Mouse (Mus musculus): ENCODE data around the gene Crybg2. TPM values are rescaled to one million over a fixed set of nuclear protein-coding genes. Genes with fewer than 3 reads are reported as not detected.

The Crybg2 gene
- polyA plus RNA-seq, 1 experiment from 2014 or later, result 7.3 TPM

DNA sequence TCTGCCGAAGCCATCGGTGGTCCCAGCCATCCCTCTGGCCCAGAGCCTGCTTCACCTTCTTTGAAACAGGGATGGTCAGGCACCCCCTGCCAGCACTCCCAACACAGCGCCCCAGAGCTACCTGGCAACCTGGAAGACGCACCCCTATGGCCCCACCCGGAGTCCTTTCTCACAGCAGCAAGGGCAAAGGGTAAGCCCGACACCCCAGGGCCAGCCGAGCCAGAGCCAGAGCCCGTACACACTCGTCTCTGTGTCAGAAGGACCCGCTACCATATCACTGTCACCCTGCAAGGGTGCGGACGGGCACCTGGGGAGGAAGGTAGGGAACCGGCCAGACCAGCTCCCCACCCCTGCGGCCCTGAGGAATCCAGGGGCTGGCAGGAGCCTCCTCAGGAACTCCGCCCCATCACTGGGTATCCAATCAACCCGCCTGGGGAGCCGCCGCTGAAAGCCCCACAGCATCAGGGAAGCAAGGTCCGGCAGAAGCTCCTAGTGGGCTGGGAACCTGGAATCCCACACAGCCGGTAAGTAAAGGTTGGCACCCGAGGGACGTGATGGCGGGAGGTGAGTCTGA, 4.9 kb downstream of the Crybg2 start:
- no peak for ATAC-seq (ENCODE audit: insufficient number of reproducible peaks, insufficient read depth, low FRiP score, low read depth)
- no peaks in the 10 kb centered on the region for H3K4me1 ChIP-seq (ENCODE audit: control insufficient read depth, insufficient read depth, low read length)
- H3K9me3 ChIP-seq (ENCODE audit: control insufficient read depth, low read depth, low read length), result no peaks in the 10 kb centered on the region
- WGBS, result 18% methylated on average over 23 of the region's 23 CpGs
- H3K4me2 ChIP-seq (replicated peaks; ENCODE audit: low read depth, low read length), result peak overlapping the region; percentile 22; the same call in 1 of the 2 replicates
- no peak overlapping the region for H3K9ac ChIP-seq (replicated peaks; ENCODE audit: low read depth, low read length)
- no peaks in the 10 kb centered on the region for H3K27me3 ChIP-seq (ENCODE audit: control insufficient read depth, insufficient read depth, low read length)
- H3K36me3 ChIP-seq (ENCODE audit: control insufficient read depth, insufficient read depth, low read length), result no peaks in the 10 kb centered on the region
- no peak overlapping the region for H3K4me3 ChIP-seq (ENCODE audit: low read depth, low read length)
- H3K27ac ChIP-seq (ENCODE audit: low read length), result no peak overlapping the region

DNA sequence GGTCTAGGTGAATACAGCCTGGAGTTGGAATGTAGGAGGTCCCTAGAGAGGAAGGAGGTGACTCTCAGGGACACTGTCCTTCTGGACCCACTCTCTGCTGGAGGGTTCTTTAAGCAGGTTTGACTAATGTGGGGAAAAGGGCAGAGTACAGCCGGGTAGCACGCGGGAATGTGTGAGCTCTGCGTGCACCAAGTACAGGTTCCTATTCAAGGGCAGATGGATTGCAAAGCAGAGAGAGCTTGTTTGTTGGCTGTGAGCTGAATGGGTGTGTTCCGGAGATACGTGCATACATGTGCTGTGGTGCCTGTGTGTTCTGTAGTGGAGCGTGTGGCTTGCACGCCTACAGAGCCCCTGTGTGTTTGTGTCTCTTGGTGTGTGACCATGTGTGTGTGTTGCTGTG, 6.8 kb downstream of the Crybg2 start:
- H3K9ac ChIP-seq (replicated peaks; ENCODE audit: low read depth, low read length), result no peak overlapping the region
- H3K4me2 ChIP-seq (replicated peaks; ENCODE audit: low read depth, low read length), result no peak overlapping the region
- H3K4me1 ChIP-seq (ENCODE audit: control insufficient read depth, insufficient read depth, low read length), result no peaks in the 10 kb centered on the region
- 79% methylated on average over 8 of the region's 8 CpGs for WGBS
- no peak overlapping the region for H3K27ac ChIP-seq (ENCODE audit: low read length)
- H3K4me3 ChIP-seq (ENCODE audit: low read depth, low read length), result no peak overlapping the region
- no peaks in the 10 kb centered on the region for H3K9me3 ChIP-seq (ENCODE audit: control insufficient read depth, low read depth, low read length)
- H3K27me3 ChIP-seq (ENCODE audit: control insufficient read depth, insufficient read depth, low read length), result no peaks in the 10 kb centered on the region
- 0 out of 2 replicates have a peak, but pooled peaks have one; percentile 43 for ATAC-seq (ENCODE audit: insufficient number of reproducible peaks, insufficient read depth, low FRiP score, low read depth)
- no peaks in the 10 kb centered on the region for H3K36me3 ChIP-seq (ENCODE audit: control insufficient read depth, insufficient read depth, low read length)

DNA sequence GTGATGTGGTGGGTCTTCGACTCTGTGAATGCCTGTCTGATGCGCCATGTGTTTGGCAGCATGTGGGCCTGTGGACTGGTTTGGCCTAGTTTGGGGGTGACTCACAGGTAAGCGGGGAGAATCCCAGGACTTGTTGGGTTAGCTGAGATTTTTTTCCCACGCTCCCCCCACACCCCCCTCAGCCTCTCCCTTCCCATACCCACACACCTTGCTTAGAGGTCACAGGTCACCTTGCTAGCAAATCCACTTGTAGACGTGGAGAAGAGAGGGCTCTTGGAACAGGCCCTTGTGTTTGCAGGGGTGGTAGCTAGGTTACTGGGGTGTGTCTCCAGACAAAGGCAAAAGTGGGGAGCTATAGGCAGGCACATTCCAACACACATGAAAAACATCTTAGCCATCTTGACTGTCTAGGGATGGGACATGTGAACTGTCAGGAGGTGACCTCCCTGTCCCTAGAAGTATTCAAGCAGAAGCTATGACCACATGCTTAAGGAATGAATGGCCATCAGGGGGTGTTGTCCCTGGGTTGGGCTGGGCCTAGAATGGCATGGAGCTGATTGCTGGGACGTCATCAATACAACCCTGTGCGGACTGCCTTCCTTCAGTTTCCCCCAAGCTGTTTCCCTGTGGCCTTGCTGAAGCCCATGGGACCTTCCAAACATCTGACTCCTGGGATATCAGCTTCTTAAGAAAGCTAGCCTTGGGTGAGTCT, 7.4 kb downstream of the Crybg2 start:
- Histone ChIP-seq H3K4me2 (replicated peaks; ENCODE audit: low read depth, low read length) (no peak overlapping the region), H3K4me1 (ENCODE audit: control insufficient read depth, insufficient read depth, low read length) (no peaks in the 10 kb centered on the region), H3K9ac (replicated peaks; ENCODE audit: low read depth, low read length) (no peak overlapping the region), H3K9me3 (ENCODE audit: control insufficient read depth, low read depth, low read length) (no peaks in the 10 kb centered on the region), H3K4me3 (ENCODE audit: low read depth, low read length) (no peak overlapping the region), H3K36me3 (ENCODE audit: control insufficient read depth, insufficient read depth, low read length) (no peaks in the 10 kb centered on the region), H3K27me3 (ENCODE audit: control insufficient read depth, insufficient read depth, low read length) (no peaks in the 10 kb centered on the region), H3K27ac (ENCODE audit: low read length) (no peak overlapping the region)
- WGBS, result 80% methylated on average over 7 of the region's 7 CpGs
- ATAC-seq (ENCODE audit: insufficient number of reproducible peaks, insufficient read depth, low FRiP score, low read depth), result peak; percentile 53; the same call in 1 of the 2 replicates

GRCm38 (mm10) chr4:134068793-134069580, 8.4 kb downstream of the Crybg2 start:
- Histone ChIP-seq H3K4me1 (ENCODE audit: control insufficient read depth, insufficient read depth, low read length) (no peaks in the 10 kb centered on the region), H3K27ac (ENCODE audit: low read length) (no peak overlapping the region), H3K4me2 (replicated peaks; ENCODE audit: low read depth, low read length) (no peak overlapping the region), H3K4me3 (ENCODE audit: low read depth, low read length) (no peak overlapping the region), H3K9me3 (ENCODE audit: control insufficient read depth, low read depth, low read length) (no peaks in the 10 kb centered on the region), H3K36me3 (ENCODE audit: control insufficient read depth, insufficient read depth, low read length) (no peaks in the 10 kb centered on the region), H3K9ac (replicated peaks; ENCODE audit: low read depth, low read length) (no peak overlapping the region), H3K27me3 (ENCODE audit: control insufficient read depth, insufficient read depth, low read length) (no peaks in the 10 kb centered on the region)
- ATAC-seq (ENCODE audit: insufficient number of reproducible peaks, insufficient read depth, low FRiP score, low read depth), result no peak
- 86% methylated on average over 4 of the region's 4 CpGs for WGBS

GRCm38 (mm10) chr4:134078694-134079093, 18.1 kb downstream of the Crybg2 start:
- no peak overlapping the region for H3K9ac ChIP-seq (replicated peaks; ENCODE audit: low read depth, low read length)
- no peak overlapping the region for H3K4me3 ChIP-seq (ENCODE audit: low read depth, low read length)
- no peaks in the 10 kb centered on the region for H3K9me3 ChIP-seq (ENCODE audit: control insufficient read depth, low read depth, low read length)
- H3K27ac ChIP-seq (ENCODE audit: low read length), result no peak overlapping the region
- H3K4me2 ChIP-seq (replicated peaks; ENCODE audit: low read depth, low read length), result no peak overlapping the region
- 0 out of 2 replicates have a peak, but pooled peaks cover 7% of the 10 kb centered on the region for H3K4me1 ChIP-seq (ENCODE audit: control insufficient read depth, insufficient read depth, low read length)
- WGBS, result 20% methylated on average over 3 of the region's 3 CpGs
- H3K36me3 ChIP-seq (ENCODE audit: control insufficient read depth, insufficient read depth, low read length), result no peaks in the 10 kb centered on the region
- no peaks in the 10 kb centered on the region for H3K27me3 ChIP-seq (ENCODE audit: control insufficient read depth, insufficient read depth, low read length)
- no peak for ATAC-seq (ENCODE audit: insufficient number of reproducible peaks, insufficient read depth, low FRiP score, low read depth)

GRCm38 (mm10) chr4:134080674-134081073, 20.1 kb downstream of the Crybg2 start:
- no peak for ATAC-seq (ENCODE audit: insufficient number of reproducible peaks, insufficient read depth, low FRiP score, low read depth)
- Histone ChIP-seq H3K4me3 (ENCODE audit: low read depth, low read length) (no peak overlapping the region), H3K27ac (ENCODE audit: low read length) (no peak overlapping the region), H3K9ac (replicated peaks; ENCODE audit: low read depth, low read length) (no peak overlapping the region), H3K4me2 (replicated peaks; ENCODE audit: low read depth, low read length) (no peak overlapping the region), H3K4me1 (ENCODE audit: control insufficient read depth, insufficient read depth, low read length) (0 out of 2 replicates have a peak, but pooled peaks cover 7% of the 10 kb centered on the region), H3K27me3 (ENCODE audit: control insufficient read depth, insufficient read depth, low read length) (no peaks in the 10 kb centered on the region), H3K9me3 (ENCODE audit: control insufficient read depth, low read depth, low read length) (no peaks in the 10 kb centered on the region), H3K36me3 (ENCODE audit: control insufficient read depth, insufficient read depth, low read length) (no peaks in the 10 kb centered on the region)
- 82% methylated on average over 4 of the region's 4 CpGs for WGBS

GRCm38 (mm10) chr4:134081730-134082386, 21.2 kb downstream of the Crybg2 start:
- H3K4me1 ChIP-seq (ENCODE audit: control insufficient read depth, insufficient read depth, low read length), result 0 out of 2 replicates have a peak, but pooled peaks cover 7% of the 10 kb centered on the region
- H3K4me2 ChIP-seq (replicated peaks; ENCODE audit: low read depth, low read length), result peak overlapping the region; percentile 75
- no peak overlapping the region for H3K27ac ChIP-seq (ENCODE audit: low read length)
- no peaks in the 10 kb centered on the region for H3K27me3 ChIP-seq (ENCODE audit: control insufficient read depth, insufficient read depth, low read length)
- under 1% methylated on average over 41 of the region's 41 CpGs for WGBS
- no peaks in the 10 kb centered on the region for H3K36me3 ChIP-seq (ENCODE audit: control insufficient read depth, insufficient read depth, low read length)
- no peak overlapping the region for H3K9ac ChIP-seq (replicated peaks; ENCODE audit: low read depth, low read length)
- H3K9me3 ChIP-seq (ENCODE audit: control insufficient read depth, low read depth, low read length), result no peaks in the 10 kb centered on the region
- ATAC-seq (ENCODE audit: insufficient number of reproducible peaks, insufficient read depth, low FRiP score, low read depth), result peak; percentile 94
- peak overlapping the region; percentile 33 for H3K4me3 ChIP-seq (ENCODE audit: low read depth, low read length)

- H3K27ac ChIP-seq (ENCODE audit: low read length), result no peak overlapping the region
- peak overlapping the region; percentile 33 for H3K4me3 ChIP-seq (ENCODE audit: low read depth, low read length)
- H3K9me3 ChIP-seq (ENCODE audit: control insufficient read depth, low read depth, low read length), result no peaks in the 10 kb centered on the region
- no peak overlapping the region for H3K9ac ChIP-seq (replicated peaks; ENCODE audit: low read depth, low read length)
- WGBS, result 6% methylated on average over 7 of the region's 7 CpGs
- H3K36me3 ChIP-seq (ENCODE audit: control insufficient read depth, insufficient read depth, low read length), result no peaks in the 10 kb centered on the region
- 0 out of 2 replicates have a peak, but pooled peaks cover 7% of the 10 kb centered on the region for H3K4me1 ChIP-seq (ENCODE audit: control insufficient read depth, insufficient read depth, low read length)
- ATAC-seq (ENCODE audit: insufficient number of reproducible peaks, insufficient read depth, low FRiP score, low read depth), result no peak
- H3K27me3 ChIP-seq (ENCODE audit: control insufficient read depth, insufficient read depth, low read length), result no peaks in the 10 kb centered on the region
- H3K4me2 ChIP-seq (replicated peaks; ENCODE audit: low read depth, low read length), result peak overlapping the region; percentile 75
These were observed 21.8 kb downstream of the Crybg2 start for GRCm38 (mm10) chr4:134082460-134082859.
